Mouse (Mus musculus): ENCODE results near the gene Vps53. TPM values are rescaled to one million over a fixed set of nuclear protein-coding genes. Genes with fewer than 3 reads are reported as not detected.

The Vps53 gene
- total and polyA plus RNA-seq, 2 experiments, result 18.9 to 22.4 TPM

DNA sequence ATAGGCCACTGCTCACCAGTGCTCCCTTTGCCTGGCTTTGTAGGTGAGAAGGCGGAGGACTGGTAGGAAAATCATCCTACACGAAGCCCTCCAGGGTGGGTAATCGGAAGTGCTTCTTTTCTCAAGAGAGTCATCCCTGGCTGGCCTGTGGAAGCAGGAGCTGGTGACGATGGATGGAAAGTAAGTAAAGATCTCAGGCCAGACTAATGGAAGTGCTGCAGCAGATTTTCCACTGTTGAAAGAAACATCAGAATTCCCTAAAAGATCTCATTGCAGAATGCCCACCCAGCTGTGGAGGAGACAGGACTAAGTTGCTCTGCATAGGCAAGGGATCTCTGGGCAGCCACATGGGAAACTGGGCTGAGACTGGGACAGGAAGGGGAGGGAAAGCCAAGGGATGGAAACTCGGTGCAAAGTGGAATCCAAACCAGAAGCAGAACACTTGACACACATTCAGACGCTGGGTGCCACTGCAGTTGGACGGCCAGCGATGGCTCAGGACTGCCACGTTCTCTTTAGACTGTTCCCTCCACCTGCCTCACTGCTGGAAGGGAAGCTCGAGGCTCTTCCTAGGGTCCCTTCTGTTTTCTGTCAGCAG lies 137.3 kb downstream of the Vps53 start:
- Histone ChIP-seq H3K4me1 (ENCODE audit: control insufficient read depth, insufficient read depth, low read length) (no peaks in the 10 kb centered on the region), H3K36me3 (ENCODE audit: control insufficient read depth, insufficient read depth, low read length) (peaks cover 2% of the 10 kb centered on the region; the same call in 1 of the 2 replicates), H3K27me3 (ENCODE audit: control insufficient read depth, insufficient read depth, low read length) (no peaks in the 10 kb centered on the region), H3K27ac (replicated peaks; ENCODE audit: insufficient read depth, low read depth, low read length) (no peak overlapping the region), H3K9ac (ENCODE audit: low read depth, low read length) (no peak overlapping the region), H3K79me2 (ENCODE audit: control insufficient read depth, insufficient read depth, low read length) (no peaks in the 10 kb centered on the region), H3K4me3 (ENCODE audit: insufficient read depth, low read depth, low read length) (no peak overlapping the region)
- 77% methylated on average over 10 of the region's 10 CpGs for WGBS
- TF ChIP-seq CTCF (IDR thresholded peaks at IDR 0.05; ENCODE audit: low read depth, low read length) (no peak), POLR2A (IDR thresholded peaks at IDR 0.05; ENCODE audit: extremely low read depth, insufficient read depth, low read length) (no peak)
- DNase-seq (ENCODE audit: extremely low read depth, low read depth, low spot score), result no peak

DNA sequence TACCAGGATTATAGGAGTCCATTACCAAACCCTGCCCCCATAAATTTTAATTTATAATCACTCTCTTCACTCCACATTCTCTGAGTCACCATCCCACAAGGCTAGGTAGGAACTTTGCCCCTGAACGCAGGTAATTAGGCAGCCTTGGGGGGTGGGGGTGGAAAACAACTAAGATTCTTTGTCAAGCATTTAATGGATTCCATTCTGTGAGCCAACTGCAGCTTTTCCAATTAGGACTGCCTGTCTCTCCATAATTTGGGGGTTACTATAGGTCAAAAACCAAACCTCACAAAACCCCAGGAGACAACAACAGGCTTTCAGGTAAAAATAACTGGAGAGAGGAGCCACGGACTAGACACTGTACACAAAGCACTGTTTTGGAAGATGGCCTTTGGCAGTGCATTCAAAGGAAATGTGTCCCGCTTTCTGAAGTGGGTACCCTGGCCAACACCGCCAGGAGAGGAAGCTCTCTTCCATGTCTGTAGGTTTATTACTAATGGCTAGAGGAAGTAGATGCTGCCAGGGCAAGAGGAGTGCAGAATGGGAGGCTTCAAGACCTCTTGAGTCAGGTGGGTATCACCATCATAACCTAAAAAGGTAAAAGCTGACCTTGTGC lies 138.6 kb downstream of the Vps53 start:
- Histone ChIP-seq H3K4me1 (ENCODE audit: control insufficient read depth, insufficient read depth, low read length) (no peaks in the 10 kb centered on the region), H3K36me3 (ENCODE audit: control insufficient read depth, insufficient read depth, low read length) (no peaks in the 10 kb centered on the region), H3K4me3 (ENCODE audit: insufficient read depth, low read depth, low read length) (no peak overlapping the region), H3K27me3 (ENCODE audit: control insufficient read depth, insufficient read depth, low read length) (no peaks in the 10 kb centered on the region), H3K9ac (ENCODE audit: low read depth, low read length) (no peak overlapping the region), H3K27ac (replicated peaks; ENCODE audit: insufficient read depth, low read depth, low read length) (no peak overlapping the region), H3K79me2 (ENCODE audit: control insufficient read depth, insufficient read depth, low read length) (no peaks in the 10 kb centered on the region)
- TF ChIP-seq POLR2A (IDR thresholded peaks at IDR 0.05; ENCODE audit: extremely low read depth, insufficient read depth, low read length) (no peak), CTCF (IDR thresholded peaks at IDR 0.05; ENCODE audit: low read depth, low read length) (no peak)
- no peak for DNase-seq (ENCODE audit: extremely low read depth, low read depth, low spot score)
- 82% methylated on average over 4 of the region's 4 CpGs for WGBS

DNA sequence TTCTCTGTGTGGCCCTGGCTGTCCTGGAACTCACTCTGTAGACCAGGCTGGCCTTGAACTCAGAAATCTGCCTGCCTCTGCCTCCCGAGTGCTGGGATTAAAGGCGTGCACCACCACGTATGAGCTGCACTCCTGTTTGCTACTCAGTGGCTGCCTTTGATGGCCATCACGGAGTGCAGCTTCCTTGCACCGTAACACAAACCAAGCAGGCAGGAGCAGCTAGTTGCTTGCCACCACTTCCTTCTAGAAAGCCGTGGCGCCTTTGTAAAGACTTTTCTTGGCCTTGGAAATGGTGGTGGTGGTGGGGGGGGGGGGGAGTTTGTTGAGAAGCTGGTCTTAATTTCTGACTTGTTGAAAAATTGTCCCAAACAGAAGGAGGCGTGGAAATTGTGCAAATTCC lies 139.3 kb downstream of the Vps53 start:
- Histone ChIP-seq H3K27me3 (ENCODE audit: control insufficient read depth, insufficient read depth, low read length) (no peaks in the 10 kb centered on the region), H3K36me3 (ENCODE audit: control insufficient read depth, insufficient read depth, low read length) (no peaks in the 10 kb centered on the region), H3K4me3 (ENCODE audit: insufficient read depth, low read depth, low read length) (no peak overlapping the region), H3K4me1 (ENCODE audit: control insufficient read depth, insufficient read depth, low read length) (no peaks in the 10 kb centered on the region), H3K27ac (replicated peaks; ENCODE audit: insufficient read depth, low read depth, low read length) (no peak overlapping the region), H3K9ac (ENCODE audit: low read depth, low read length) (no peak overlapping the region), H3K79me2 (ENCODE audit: control insufficient read depth, insufficient read depth, low read length) (no peaks in the 10 kb centered on the region)
- TF ChIP-seq POLR2A (IDR thresholded peaks at IDR 0.05; ENCODE audit: extremely low read depth, insufficient read depth, low read length) (no peak), CTCF (IDR thresholded peaks at IDR 0.05; ENCODE audit: low read depth, low read length) (no peak)
- no peak for DNase-seq (ENCODE audit: extremely low read depth, low read depth, low spot score)
- 85% methylated on average over 8 of the region's 8 CpGs for WGBS

DNA sequence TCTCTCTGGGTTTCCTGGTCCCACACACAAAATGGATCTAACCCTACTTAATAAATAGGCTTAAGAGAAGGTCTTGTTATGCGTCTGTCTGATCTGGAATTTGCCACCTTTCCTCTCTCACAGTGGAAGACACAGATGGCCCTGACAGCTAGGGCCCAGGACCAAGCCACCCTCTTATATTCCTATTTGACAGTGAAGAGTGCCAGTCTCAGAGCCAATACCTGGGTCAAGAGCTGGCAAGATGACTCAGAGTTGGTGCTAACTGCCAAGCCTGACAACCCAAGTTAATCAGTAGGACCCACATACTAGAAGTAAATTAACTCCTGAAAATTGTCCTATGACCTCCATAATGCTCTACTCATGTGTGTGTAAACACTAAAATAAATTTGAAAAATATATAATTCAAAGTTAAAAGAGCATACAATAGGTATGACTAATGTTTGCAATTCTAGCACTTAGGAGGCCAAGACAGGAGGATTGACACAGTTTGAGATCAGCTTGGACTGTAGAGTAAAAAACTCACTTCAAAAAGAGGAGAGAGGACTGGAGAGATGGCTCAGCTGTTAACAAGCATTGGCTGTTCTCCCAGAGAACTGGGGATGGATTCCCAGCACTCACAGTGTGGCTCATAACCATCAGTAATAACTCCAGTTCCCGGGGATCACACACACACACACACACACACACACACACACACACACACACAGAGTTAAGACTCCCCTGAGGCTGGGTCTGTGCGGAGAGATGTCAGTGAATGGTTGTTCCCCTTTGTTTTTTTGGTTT lies 140.0 kb downstream of the Vps53 start:
- no peaks in the 10 kb centered on the region for H3K79me2 ChIP-seq (ENCODE audit: control insufficient read depth, insufficient read depth, low read length)
- no peak overlapping the region for H3K9ac ChIP-seq (ENCODE audit: low read depth, low read length)
- no peak for DNase-seq (ENCODE audit: extremely low read depth, low read depth, low spot score)
- H3K4me1 ChIP-seq (ENCODE audit: control insufficient read depth, insufficient read depth, low read length), result no peaks in the 10 kb centered on the region
- TF ChIP-seq POLR2A (IDR thresholded peaks at IDR 0.05; ENCODE audit: extremely low read depth, insufficient read depth, low read length) (no peak), CTCF (IDR thresholded peaks at IDR 0.05; ENCODE audit: low read depth, low read length) (no peak)
- no peaks in the 10 kb centered on the region for H3K27me3 ChIP-seq (ENCODE audit: control insufficient read depth, insufficient read depth, low read length)
- H3K4me3 ChIP-seq (ENCODE audit: insufficient read depth, low read depth, low read length), result no peak overlapping the region
- H3K36me3 ChIP-seq (ENCODE audit: control insufficient read depth, insufficient read depth, low read length), result no peaks in the 10 kb centered on the region
- no peak overlapping the region for H3K27ac ChIP-seq (replicated peaks; ENCODE audit: insufficient read depth, low read depth, low read length)
- WGBS, result 93% methylated on average over 3 of the region's 3 CpGs

DNA sequence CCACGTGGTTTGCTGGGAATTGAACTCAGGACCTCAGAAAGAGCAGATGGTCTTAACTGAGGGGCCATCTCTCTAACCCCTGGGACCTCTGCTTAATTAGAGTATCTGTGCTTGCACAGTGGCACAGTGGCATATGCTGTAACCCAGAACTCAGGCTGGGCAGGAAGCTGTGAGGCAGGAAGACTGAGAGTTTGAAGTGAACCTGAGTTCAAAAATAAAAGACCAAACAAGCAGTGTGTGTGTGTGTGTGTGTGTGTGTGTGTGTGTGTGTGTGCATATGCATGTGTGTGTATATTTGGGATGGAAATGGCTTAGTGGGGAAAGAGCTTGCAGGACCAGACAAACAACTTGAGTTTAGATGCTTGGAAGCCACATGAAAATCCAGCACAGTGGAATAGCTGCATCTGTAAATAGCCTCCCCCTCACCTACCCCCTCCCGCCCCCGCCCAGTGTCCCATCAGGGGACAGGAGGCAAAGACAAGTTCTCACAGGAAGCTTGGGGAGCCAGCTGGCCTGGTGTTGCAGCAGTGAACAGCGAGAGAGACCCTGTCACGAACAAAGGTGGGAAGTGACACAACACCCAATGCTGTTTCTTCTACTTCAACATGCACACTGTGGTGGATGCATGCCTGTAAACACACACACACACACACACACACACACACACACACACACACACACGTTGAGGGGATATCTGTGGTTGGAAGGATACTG lies 141.7 kb downstream of the Vps53 start:
- no peak for DNase-seq (ENCODE audit: extremely low read depth, low read depth, low spot score)
- no peak overlapping the region for H3K27ac ChIP-seq (replicated peaks; ENCODE audit: insufficient read depth, low read depth, low read length)
- 59% methylated on average over 6 of the region's 6 CpGs for WGBS
- H3K9ac ChIP-seq (ENCODE audit: low read depth, low read length), result no peak overlapping the region
- no peak overlapping the region for H3K4me3 ChIP-seq (ENCODE audit: insufficient read depth, low read depth, low read length)
- H3K36me3 ChIP-seq (ENCODE audit: control insufficient read depth, insufficient read depth, low read length), result no peaks in the 10 kb centered on the region
- H3K4me1 ChIP-seq (ENCODE audit: control insufficient read depth, insufficient read depth, low read length), result no peaks in the 10 kb centered on the region
- no peak for TF ChIP-seq CTCF (IDR thresholded peaks at IDR 0.05; ENCODE audit: low read depth, low read length)
- TF ChIP-seq POLR2A (IDR thresholded peaks at IDR 0.05; ENCODE audit: extremely low read depth, insufficient read depth, low read length), result no peak
- no peaks in the 10 kb centered on the region for H3K79me2 ChIP-seq (ENCODE audit: control insufficient read depth, insufficient read depth, low read length)
- no peaks in the 10 kb centered on the region for H3K27me3 ChIP-seq (ENCODE audit: control insufficient read depth, insufficient read depth, low read length)
